Mouse (Mus musculus) liver, adult 2 months (tissue): Measurements from ENCODE around the gene Dock1. TPM values are rescaled to one million over a fixed set of nuclear protein-coding genes. Genes with fewer than 3 reads are reported as not detected.

Source experiments
- DNase-seq: peaks from one replicate; pipeline ENCODE4 v3.0.0-alpha.2; 2011; ENCODE audit warnings: low read depth, low spot score; ENCODE audit errors: extremely low read depth
- H3K27ac ChIP-seq: fragments of 200-500 bp; replicated peaks from 2 replicates; pipeline ENCODE4 v1.5.1; 2012; ENCODE audit warnings: low read depth, mild to moderate bottlenecking, control low read depth, inconsistent platforms, low read length; ENCODE audit not compliant: insufficient read depth
- H3K27me3 ChIP-seq: fragments of 200-500 bp; 2 replicates; pipeline ENCODE4 v1.6.1; 2012; ENCODE audit warnings: mild to moderate bottlenecking, moderate library complexity, low read length, inconsistent platforms; ENCODE audit not compliant: control insufficient read depth, insufficient read depth
- H3K36me3 ChIP-seq: fragments of 200-500 bp; 2 replicates; pipeline ENCODE4 v1.6.1; 2012; ENCODE audit warnings: low read length, inconsistent platforms; ENCODE audit not compliant: control insufficient read depth, insufficient read depth
- H3K4me1 ChIP-seq: fragments of 200-500 bp; 2 replicates; pipeline ENCODE4 v1.6.1; 2011; ENCODE audit warnings: low read length; ENCODE audit not compliant: control insufficient read depth, insufficient read depth
- H3K4me3 ChIP-seq: fragments of 200-500 bp; 2 replicates; pipeline ENCODE4 v1.5.1; 2011; ENCODE audit warnings: low read depth, mild to moderate bottlenecking, control low read depth, low read length, moderate library complexity; ENCODE audit not compliant: insufficient read depth
- H3K79me2 ChIP-seq: fragments of 200-500 bp; 2 replicates; pipeline ENCODE4 v1.6.1; 2012; ENCODE audit warnings: inconsistent platforms, mild to moderate bottlenecking, low read length, moderate library complexity; ENCODE audit not compliant: control insufficient read depth, insufficient read depth
- H3K9ac ChIP-seq: fragments of 200-500 bp; 2 replicates; pipeline ENCODE4 v1.6.1; 2012; ENCODE audit warnings: low read depth, mild to moderate bottlenecking, control low read depth, inconsistent platforms, low read length
- CTCF ChIP-seq: fragments of 200-500 bp; IDR thresholded peaks from 2 replicates; pipeline ENCODE4 v1.5.1; 2011; ENCODE audit warnings: low read depth, low read length, control low read depth
- POLR2A ChIP-seq: fragments of 200-500 bp; IDR thresholded peaks from 2 replicates; pipeline ENCODE4 v1.6.1; 2011; ENCODE audit warnings: low read length, control low read depth; ENCODE audit not compliant: insufficient read depth; ENCODE audit errors: extremely low read depth
- WGBS: fragments of 180-500 bp; shearing (Covaris S2); methylation state at CpG from one replicate; pipeline ENCODE4 v1.1.7; 2018; 5-methylcytosine and 5-hydroxymethylcytosine counted together
- polyA plus RNA-seq: library from polyadenylated mRNA; depleted of rRNA; stranded (reverse); fragments of >200 nt; gene quantifications from 2 replicates; pipeline ENCODE4 v1.2.3, GENCODE M21; 2012
- total RNA-seq: library from RNA; depleted of rRNA; stranded (reverse); fragments of >200 nt; gene quantifications from 2 replicates; pipeline ENCODE4 v1.2.3, GENCODE M21; 2014

Dock1 gene
- total and polyA plus RNA-seq, 2 experiments = 2.4 to 17.0 TPM

GRCm38 (mm10) chr7:135169936-135170335 lies 499.5 kb downstream of the Dock1 start:
- Histone ChIP-seq H3K9ac (no peak overlapping the region), H3K27me3 (no peaks in the 10 kb centered on the region), H3K4me3 (no peak overlapping the region), H3K36me3 (peaks cover 7% of the 10 kb centered on the region; the same call in 1 of the 2 replicates), H3K79me2 (no peaks in the 10 kb centered on the region), H3K27ac (no peak overlapping the region), H3K4me1 (no peaks in the 10 kb centered on the region)
- 89% methylated on average over 4 of the region's 4 CpGs for WGBS
- TF ChIP-seq POLR2A = no peak
- TF ChIP-seq CTCF = no peak
- DNase-seq = no peak

DNA sequence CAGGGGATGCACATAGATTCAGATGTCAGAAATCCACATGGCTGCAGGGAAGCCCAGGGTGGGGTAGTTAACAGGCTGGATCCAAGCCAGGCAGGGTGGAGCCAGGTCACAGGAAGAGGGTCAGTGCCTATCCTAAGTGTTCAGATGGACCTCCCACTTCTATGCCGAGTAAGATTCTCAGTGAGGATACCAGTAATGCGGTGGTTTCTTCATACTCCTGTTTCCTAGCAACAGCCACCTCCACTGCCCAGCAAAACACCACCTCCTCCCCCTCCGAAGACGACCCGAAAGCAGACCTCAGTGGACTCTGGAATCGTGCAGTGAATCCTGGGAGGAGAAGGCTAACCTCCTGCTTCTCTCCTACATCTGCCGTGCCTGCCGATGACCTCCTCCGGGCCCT lies 501.8 kb downstream of the Dock1 start:
- 65% methylated on average over 9 of the region's 9 CpGs for WGBS
- no peaks in the 10 kb centered on the region for H3K27me3 ChIP-seq
- TF ChIP-seq POLR2A = no peak
- TF ChIP-seq CTCF = no peak
- no peak overlapping the region for H3K4me3 ChIP-seq
- no peak overlapping the region for H3K27ac ChIP-seq
- H3K9ac ChIP-seq = no peak overlapping the region
- no peaks in the 10 kb centered on the region for H3K4me1 ChIP-seq
- no peaks in the 10 kb centered on the region for H3K79me2 ChIP-seq
- DNase-seq = no peak
- peaks cover 7% of the 10 kb centered on the region; the same call in 1 of the 2 replicates for H3K36me3 ChIP-seq

- TF ChIP-seq CTCF (no peak), POLR2A (no peak)
- no peak overlapping the region for H3K9ac ChIP-seq
- WGBS = 93% methylated on average over 3 of the region's 3 CpGs
- no peak overlapping the region for H3K27ac ChIP-seq
- H3K4me3 ChIP-seq = no peak overlapping the region
- no peaks in the 10 kb centered on the region for H3K27me3 ChIP-seq
- H3K79me2 ChIP-seq = no peaks in the 10 kb centered on the region
- no peaks in the 10 kb centered on the region for H3K36me3 ChIP-seq
- no peaks in the 10 kb centered on the region for H3K4me1 ChIP-seq
- DNase-seq = no peak
These were observed 523.7 kb downstream of the Dock1 start for GRCm38 (mm10) chr7:135194190-135194589.

GRCm38 (mm10) chr7:135195631-135196030 lies 525.2 kb downstream of the Dock1 start:
- 91% methylated on average over 2 of the region's 2 CpGs for WGBS
- no peaks in the 10 kb centered on the region for H3K36me3 ChIP-seq
- no peak for TF ChIP-seq CTCF
- TF ChIP-seq POLR2A = no peak
- H3K27ac ChIP-seq = no peak overlapping the region
- no peaks in the 10 kb centered on the region for H3K27me3 ChIP-seq
- no peak overlapping the region for H3K4me3 ChIP-seq
- H3K4me1 ChIP-seq = no peaks in the 10 kb centered on the region
- H3K79me2 ChIP-seq = no peaks in the 10 kb centered on the region
- H3K9ac ChIP-seq = no peak overlapping the region
- no peak for DNase-seq

- Histone ChIP-seq H3K27ac (no peak overlapping the region), H3K9ac (no peak overlapping the region), H3K27me3 (no peaks in the 10 kb centered on the region), H3K79me2 (no peaks in the 10 kb centered on the region), H3K4me1 (no peaks in the 10 kb centered on the region), H3K36me3 (no peaks in the 10 kb centered on the region), H3K4me3 (no peak overlapping the region)
- WGBS = 89% methylated on average over 10 of the region's 10 CpGs
- TF ChIP-seq CTCF = no peak
- no peak for TF ChIP-seq POLR2A
- no peak for DNase-seq
These were observed 526.4 kb downstream of the Dock1 start for GRCm38 (mm10) chr7:135196828-135197227.

- H3K27me3 ChIP-seq = no peaks in the 10 kb centered on the region
- H3K27ac ChIP-seq = no peak overlapping the region
- H3K4me3 ChIP-seq = no peak overlapping the region
- TF ChIP-seq POLR2A (no peak), CTCF (no peak)
- no peaks in the 10 kb centered on the region for H3K36me3 ChIP-seq
- H3K9ac ChIP-seq = no peak overlapping the region
- no peaks in the 10 kb centered on the region for H3K79me2 ChIP-seq
- no peaks in the 10 kb centered on the region for H3K4me1 ChIP-seq
- DNase-seq = no peak
These were observed 533.5 kb downstream of the Dock1 start for GRCm38 (mm10) chr7:135203920-135204319.
